In the genomic region with DNA sequence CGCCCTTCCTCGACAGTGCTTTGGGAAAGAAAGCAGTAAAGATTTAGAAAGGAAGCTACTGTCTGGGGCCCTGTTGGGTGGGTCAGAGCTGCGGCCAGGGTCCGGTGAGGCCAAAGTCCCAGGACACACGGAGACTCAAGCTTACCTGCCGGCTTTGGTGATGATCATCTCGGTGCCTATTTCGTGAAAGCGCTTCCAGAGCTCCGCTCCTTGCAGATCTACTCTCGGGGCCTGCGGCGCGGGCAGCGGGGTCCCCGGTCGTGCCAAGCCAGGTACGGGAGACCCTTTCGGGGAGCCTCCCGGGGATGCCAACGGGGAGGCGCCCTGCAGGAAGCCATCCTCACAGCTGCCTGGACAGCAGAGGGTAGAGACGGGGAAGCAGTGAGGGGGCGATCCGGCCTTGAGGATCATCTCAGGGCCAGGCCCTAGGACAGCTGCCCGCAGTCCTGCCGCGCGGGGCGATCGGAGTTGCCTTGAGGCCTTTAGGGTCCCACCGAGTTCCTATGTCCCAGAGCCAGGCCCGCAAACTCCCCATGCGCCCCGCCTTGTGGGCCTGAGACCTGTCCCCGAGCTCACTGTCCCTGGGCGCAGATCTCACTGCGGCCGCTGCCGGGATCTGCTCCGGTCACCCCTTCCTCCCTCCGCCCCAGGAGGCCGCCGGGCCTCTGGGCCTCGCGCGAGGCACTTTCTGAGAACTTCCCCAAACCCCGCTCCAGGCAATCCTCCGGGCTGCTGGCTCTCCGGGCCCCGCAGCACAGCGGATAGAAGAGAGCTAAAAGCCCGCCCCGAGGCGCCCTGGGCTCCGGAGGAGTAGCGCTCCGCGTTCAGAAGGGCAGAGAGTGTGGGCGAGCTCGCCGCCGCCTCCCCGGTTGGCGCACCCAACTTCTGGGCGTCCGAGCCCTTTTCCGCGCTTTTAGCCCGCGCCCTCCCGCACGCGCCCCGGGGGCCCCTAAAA, we compare ENCODE assay signal across 8 mouse cellular contexts. TPM values are rescaled to one million over a fixed set of nuclear protein-coding genes. Genes with fewer than 3 reads are reported as not detected.
DNase-seq lines count a peak whose midpoint lies in the region; ATAC-seq lines count a peak whose summit lies in the region.

No protein-coding gene starts in this region.

- peaks cover 21% of the 10 kb centered on the region for H3K4me1 ChIP-seq in lung, embryonic 15.5 days
- peaks cover 3% of the 10 kb centered on the region for H3K4me1 ChIP-seq in embryonic facial prominence, embryonic 11.5 days (ENCODE audit: control insufficient read depth, insufficient read depth, low read length)
- peaks cover 11% of the 10 kb centered on the region for H3K4me1 ChIP-seq in heart, embryonic 13.5 days
- peaks cover 29% of the 10 kb centered on the region for H3K4me1 ChIP-seq in limb, embryonic 13.5 days
- peaks cover 20% of the 10 kb centered on the region for H3K4me1 ChIP-seq in neural tube, embryonic 15.5 days

- H3K27ac ChIP-seq in lung, embryonic 15.5 days, result no peak overlapping the region
- H3K27ac ChIP-seq in embryonic facial prominence, embryonic 11.5 days (replicated peaks; ENCODE audit: low read depth, low read length), result no peak overlapping the region
- H3K27ac ChIP-seq in heart, embryonic 13.5 days (replicated peaks), result peak overlapping the region; percentile 94
- H3K27ac ChIP-seq in limb, embryonic 13.5 days, result peak overlapping the region; percentile 97
- H3K27ac ChIP-seq in neural tube, embryonic 15.5 days (replicated peaks), result no peak overlapping the region

- H3K9ac ChIP-seq in lung, embryonic 15.5 days, result peak overlapping the region; percentile 17
- peak overlapping the region; percentile 64 for H3K9ac ChIP-seq in embryonic facial prominence, embryonic 11.5 days (replicated peaks; ENCODE audit: low read length)
- H3K9ac ChIP-seq in heart, embryonic 13.5 days, result peak overlapping the region; percentile 98
- peak overlapping the region; percentile 99 for H3K9ac ChIP-seq in limb, embryonic 13.5 days
- 0 out of 2 replicates have a peak overlapping the region, but pooled peaks have one; percentile 17 for H3K9ac ChIP-seq in neural tube, embryonic 15.5 days (replicated peaks)

- H3K27me3 ChIP-seq in lung, embryonic 15.5 days, result peaks cover 80% of the 10 kb centered on the region
- peaks cover 33% of the 10 kb centered on the region for H3K27me3 ChIP-seq in embryonic facial prominence, embryonic 11.5 days (ENCODE audit: control insufficient read depth, insufficient read depth, low read length)
- H3K27me3 ChIP-seq in heart, embryonic 13.5 days (replicated peaks), result peaks cover 49% of the 10 kb centered on the region
- H3K27me3 ChIP-seq in limb, embryonic 13.5 days, result peaks cover 26% of the 10 kb centered on the region
- peaks cover 63% of the 10 kb centered on the region for H3K27me3 ChIP-seq in neural tube, embryonic 15.5 days (replicated peaks)

- ATAC-seq in lung, embryonic 15.5 days (ENCODE audit: borderline replicate concordance, extremely low read depth, low FRiP score, low TSS enrichment), result peak; percentile 39; the same call in 1 of the 2 replicates
- ATAC-seq in embryonic facial prominence, embryonic 11.5 days (replicated peaks; ENCODE audit: insufficient number of reproducible peaks, low FRiP score, low TSS enrichment, low read depth), result peak; percentile 45; the same call in 1 of the 2 replicates
- ATAC-seq in heart, embryonic 13.5 days (ENCODE audit: extremely low read depth, insufficient number of reproducible peaks, low FRiP score, low TSS enrichment), result peak; percentile 20; the same call in 1 of the 2 replicates
- ATAC-seq in limb, embryonic 13.5 days (ENCODE audit: low FRiP score, low read depth), result peak; percentile 11; the same call in 1 of the 2 replicates
- ATAC-seq in neural tube, embryonic 15.5 days (ENCODE audit: low FRiP score), result peak; percentile 29; the same call in 1 of the 2 replicates

- under 1% methylated on average over 73 of the region's 75 CpGs for WGBS in lung, embryonic 15.5 days
- under 1% methylated on average over 72 of the region's 75 CpGs for WGBS in embryonic facial prominence, embryonic 11.5 days
- WGBS in heart, embryonic 13.5 days, result under 1% methylated on average over 73 of the region's 75 CpGs
- WGBS in limb, embryonic 13.5 days, result under 1% methylated on average over 72 of the region's 75 CpGs
- WGBS in neural tube, embryonic 15.5 days, result 1% methylated on average over 74 of the region's 75 CpGs

- no peak for DNase-seq in lung, postnatal 14 days
- DNase-seq in embryonic facial prominence, embryonic 11.5 days (ENCODE audit: low spot score), result peak; percentile 44
- no peak for DNase-seq in B cell, adult 2 months
- no peak for DNase-seq in left cerebral cortex, adult 11 months (ENCODE audit: low spot score)

- no peaks in the 10 kb centered on the region for H3K36me3 ChIP-seq in lung, embryonic 15.5 days
- H3K36me3 ChIP-seq in embryonic facial prominence, embryonic 11.5 days (replicated peaks; ENCODE audit: control insufficient read depth, insufficient read depth, low read depth, low read length), result no peaks in the 10 kb centered on the region
- H3K36me3 ChIP-seq in heart, embryonic 13.5 days, result peaks cover 5% of the 10 kb centered on the region
- H3K36me3 ChIP-seq in limb, embryonic 13.5 days, result no peaks in the 10 kb centered on the region
- H3K36me3 ChIP-seq in neural tube, embryonic 15.5 days, result no peaks in the 10 kb centered on the region

- H3K4me3 ChIP-seq in lung, embryonic 15.5 days, result peak overlapping the region; percentile 42
- H3K4me3 ChIP-seq in embryonic facial prominence, embryonic 11.5 days (ENCODE audit: low read depth, low read length), result peak overlapping the region; percentile 48
- peak overlapping the region; percentile 81 for H3K4me3 ChIP-seq in heart, embryonic 13.5 days
- peak overlapping the region; percentile 87 for H3K4me3 ChIP-seq in limb, embryonic 13.5 days
- peak overlapping the region; percentile 40 for H3K4me3 ChIP-seq in neural tube, embryonic 15.5 days (replicated peaks)

- H3K9me3 ChIP-seq in lung, embryonic 15.5 days, result no peaks in the 10 kb centered on the region
- no peaks in the 10 kb centered on the region for H3K9me3 ChIP-seq in embryonic facial prominence, embryonic 11.5 days (replicated peaks; ENCODE audit: control insufficient read depth, low read length)
- H3K9me3 ChIP-seq in heart, embryonic 13.5 days, result no peaks in the 10 kb centered on the region
- no peaks in the 10 kb centered on the region for H3K9me3 ChIP-seq in limb, embryonic 13.5 days
- H3K9me3 ChIP-seq in neural tube, embryonic 15.5 days (replicated peaks), result no peaks in the 10 kb centered on the region

- peak overlapping the region; percentile 82 for H3K4me2 ChIP-seq in lung, embryonic 15.5 days
- peak overlapping the region; percentile 79 for H3K4me2 ChIP-seq in embryonic facial prominence, embryonic 11.5 days (ENCODE audit: low read depth, low read length)
- peak overlapping the region; percentile 78 for H3K4me2 ChIP-seq in heart, embryonic 13.5 days
- peak overlapping the region; percentile 74 for H3K4me2 ChIP-seq in limb, embryonic 13.5 days (replicated peaks)
- H3K4me2 ChIP-seq in neural tube, embryonic 15.5 days, result peak overlapping the region; percentile 70

RNA-seq across cellular contexts. Expression of gene Tbx18, which starts 1.5 kb away (rescaled TPM):
- 0.93 and 1.3 TPM in 2 replicates for polyA plus RNA-seq in lung, embryonic 15.5 days (2015; fragmentation: Nextera tagmentation; extraction: Ambion mirVana)
- polyA plus RNA-seq in embryonic facial prominence, embryonic 11.5 days (2014; fragmentation: Nextera tagmentation; extraction: Ambion mirVana), result 3.9 and 4.1 TPM in 2 replicates
- 10.1 and 10.5 TPM in 2 replicates for polyA plus RNA-seq in heart, embryonic 13.5 days (2015; fragmentation: Nextera tagmentation; extraction: Ambion mirVana)
- polyA plus RNA-seq in limb, embryonic 13.5 days (2015; fragmentation: Nextera tagmentation; extraction: Ambion mirVana), result 21.0 and 23.3 TPM in 2 replicates
- polyA plus RNA-seq in neural tube, embryonic 15.5 days (2015; fragmentation: Nextera tagmentation; extraction: Ambion mirVana), result 0.87 and 0.98 TPM in 2 replicates

Comparison
In these comparisons a context has a peak if more than half of its experiments do, and no peak if none do; other contexts are left out.
1. H3K27ac ChIP-seq: peak in heart, embryonic 13.5 days (single experiment) and limb, embryonic 13.5 days (single experiment); none in lung, embryonic 15.5 days (single experiment), embryonic facial prominence, embryonic 11.5 days (single experiment) and neural tube, embryonic 15.5 days (single experiment).
2. H3K9ac ChIP-seq: peak in every context shown above with its lines; median percentile 99 in limb, embryonic 13.5 days; 98 in heart, embryonic 13.5 days; 64 in embryonic facial prominence, embryonic 11.5 days; 17 in lung, embryonic 15.5 days; 17 in neural tube, embryonic 15.5 days.
3. Peak in every context shown above with its lines, with median percentiles within 50 percentile points of each other: ATAC-seq, H3K4me2 ChIP-seq and H3K4me3 ChIP-seq.